In genomic region chr11:71871297-71871696, GRCm38 (mm10) we compare ENCODE assay signal across 34 mouse cellular contexts.
"Had no signal": no experiment of that assay in that cellular context is flagged by ENCODE, and none has a peak within 500 bp of the region (broad histone marks: within the 10 kb centered on the region; RNA-seq: fewer than 3 reads in every experiment).

No protein-coding gene starts in this region.

- H3K36me3 ChIP-seq: heart, embryonic 12.5 days; heart, embryonic 13.5 days; heart, embryonic 15.5 days; hindbrain, embryonic 10.5 days; hindbrain, embryonic 12.5 days; hindbrain, embryonic 13.5 days; hindbrain, embryonic 15.5 days; intestine, embryonic 15.5 days; kidney, embryonic 15.5 days had no signal

- H3K4me2 ChIP-seq: heart, embryonic 12.5 days; heart, embryonic 13.5 days; heart, embryonic 15.5 days; hindbrain, embryonic 12.5 days; hindbrain, embryonic 13.5 days; hindbrain, embryonic 14.5 days; hindbrain, embryonic 15.5 days; intestine, embryonic 15.5 days; kidney, embryonic 15.5 days had no signal

- H3K27me3 ChIP-seq: heart, embryonic 12.5 days; heart, embryonic 15.5 days; hindbrain, embryonic 12.5 days; hindbrain, embryonic 13.5 days; hindbrain, embryonic 15.5 days; intestine, embryonic 15.5 days; kidney, embryonic 15.5 days had no signal

- ATAC-seq: hindbrain, embryonic 16.5 days; hindbrain, postnatal 0 days; inflammation-experienced regulatory T-cells, adult 6 months; intestine, embryonic 15.5 days; intestine, embryonic 16.5 days; intestine, postnatal 0 days had no signal

- H3K4me3 ChIP-seq: heart, embryonic 12.5 days; heart, embryonic 13.5 days; heart, embryonic 15.5 days; hindbrain, embryonic 10.5 days; hindbrain, embryonic 12.5 days; hindbrain, embryonic 13.5 days; hindbrain, embryonic 15.5 days; intestine, embryonic 15.5 days; kidney, embryonic 15.5 days; layer of hippocampus, adult 2 months; left cerebral cortex, adult 2 months had no signal

- H3K27ac ChIP-seq: heart, embryonic 13.5 days; heart, embryonic 15.5 days; hindbrain, embryonic 10.5 days; hindbrain, embryonic 12.5 days; hindbrain, embryonic 13.5 days; hindbrain, embryonic 14.5 days; hindbrain, embryonic 15.5 days; hindbrain, postnatal 0 days; intestine, embryonic 15.5 days; kidney, embryonic 15.5 days; kidney, postnatal 0 days; layer of hippocampus, adult 2 months; left cerebral cortex, adult 2 months had no signal

- H3K9me3 ChIP-seq: heart, embryonic 15.5 days; hindbrain, embryonic 12.5 days; hindbrain, embryonic 15.5 days; intestine, embryonic 15.5 days; kidney, embryonic 15.5 days had no signal

- H3K4me1 ChIP-seq: heart, embryonic 12.5 days; heart, embryonic 13.5 days; heart, embryonic 15.5 days; hindbrain, embryonic 12.5 days; hindbrain, embryonic 13.5 days; hindbrain, embryonic 15.5 days; intestine, embryonic 15.5 days had no signal

- H3K9ac ChIP-seq: heart, embryonic 12.5 days; heart, embryonic 13.5 days; heart, embryonic 15.5 days; hindbrain, embryonic 12.5 days; hindbrain, embryonic 13.5 days; hindbrain, embryonic 14.5 days; hindbrain, embryonic 15.5 days; intestine, embryonic 15.5 days; kidney, embryonic 15.5 days had no signal

- DNase-seq: heart, postnatal 10 days; heart, postnatal 14 days; heart, postnatal 36 days; heart, postnatal 4 days; kidney, adult 11 months; kidney, adult 18-20 months; kidney, adult 2 months; kidney, adult 8-10 months; kidney, adult 9 months; kidney, postnatal 10 days; kidney, postnatal 14 days; kidney, postnatal 25 days; kidney, postnatal 36 days; kidney, postnatal 4 days; layer of hippocampus, adult 9-11 months; layer of hippocampus, postnatal 36 days had no signal
